Mouse (Mus musculus): ENCODE results near the gene Mtx1. TPM values are rescaled to one million over a fixed set of nuclear protein-coding genes. Genes with fewer than 3 reads are reported as not detected.

Gene Mtx1
- polyA plus RNA-seq, 1 experiment = 482 TPM

DNA sequence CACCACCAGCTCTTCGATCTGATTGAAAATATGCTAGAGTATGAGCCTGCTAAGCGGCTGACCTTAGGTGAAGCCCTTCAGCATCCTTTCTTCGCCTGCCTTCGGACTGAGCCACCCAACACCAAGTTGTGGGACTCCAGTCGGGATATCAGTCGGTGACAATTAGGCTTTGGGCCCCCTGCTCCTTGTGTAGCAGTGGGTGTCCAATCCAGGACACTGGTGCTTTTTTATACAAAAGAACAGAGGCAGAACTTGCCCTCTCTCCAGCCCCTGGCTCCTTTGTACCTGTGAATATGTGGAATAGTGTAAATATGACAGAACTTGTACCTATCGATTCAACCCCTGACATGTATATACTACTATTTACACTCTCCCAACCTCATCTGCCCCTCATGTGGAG is 50.5 kb downstream of the Mtx1 start:
- H3K27ac ChIP-seq (ENCODE audit: control insufficient read depth, insufficient read depth, low read depth, low read length) = no peak overlapping the region
- H3K27me3 ChIP-seq (ENCODE audit: control insufficient read depth, insufficient read depth, low read length) = no peaks in the 10 kb centered on the region
- H3K36me3 ChIP-seq (ENCODE audit: control insufficient read depth, insufficient read depth, low read length) = peaks cover 4% of the 10 kb centered on the region; the same call in 1 of the 2 replicates

DNA sequence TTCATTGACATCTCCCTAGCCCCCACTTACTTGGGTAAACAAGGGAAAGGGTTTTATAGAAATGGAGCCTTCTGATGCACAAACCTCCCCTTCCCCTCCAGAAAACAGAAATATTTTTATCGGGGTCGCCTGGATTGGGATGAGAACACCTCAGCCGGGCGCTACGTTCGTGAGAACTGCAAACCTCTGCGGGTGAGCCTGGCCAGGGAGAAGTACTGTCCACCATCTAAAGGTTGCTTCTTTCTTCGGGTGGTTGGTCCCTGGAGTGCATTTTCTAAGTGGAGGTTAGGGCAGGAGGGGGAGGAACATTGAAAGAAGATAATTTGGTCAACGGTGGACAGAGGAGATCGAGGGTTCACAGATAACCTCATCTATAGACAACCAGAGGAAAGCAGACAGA is 51.3 kb downstream of the Mtx1 start:
- Histone ChIP-seq H3K36me3 (ENCODE audit: control insufficient read depth, insufficient read depth, low read length) (peaks cover 6% of the 10 kb centered on the region; the same call in 1 of the 2 replicates), H3K27ac (ENCODE audit: control insufficient read depth, insufficient read depth, low read depth, low read length) (no peak overlapping the region)

More for the DNA sequence above, 50.5 kb downstream of the Mtx1 start:
- peaks cover 7% of the 10 kb centered on the region; the same call in 1 of the 2 replicates for H3K4me1 ChIP-seq (ENCODE audit: control insufficient read depth, insufficient read depth, low read length)
- TF ChIP-seq CTCF (IDR thresholded peaks at IDR 0.05; ENCODE audit: control insufficient read depth, insufficient read depth, insufficient replicate concordance, low read depth, low read length) (no peak), POLR2A (IDR thresholded peaks at IDR 0.05; ENCODE audit: control insufficient read depth, low read depth, low read length) (no peak)
- no peak overlapping the region for H3K4me3 ChIP-seq (ENCODE audit: control insufficient read depth, low read depth, low read length)

GRCm38 (mm10) chr3:89174844-89175243 is 52.0 kb downstream of the Mtx1 start:
- H3K27me3 ChIP-seq (ENCODE audit: control insufficient read depth, insufficient read depth, low read length) = no peaks in the 10 kb centered on the region
- H3K4me1 ChIP-seq (ENCODE audit: control insufficient read depth, insufficient read depth, low read length) = peaks cover 7% of the 10 kb centered on the region; the same call in 1 of the 2 replicates
- H3K36me3 ChIP-seq (ENCODE audit: control insufficient read depth, insufficient read depth, low read length) = peaks cover 6% of the 10 kb centered on the region; the same call in 1 of the 2 replicates
- TF ChIP-seq CTCF (IDR thresholded peaks at IDR 0.05; ENCODE audit: control insufficient read depth, insufficient read depth, insufficient replicate concordance, low read depth, low read length) (no peak), POLR2A (IDR thresholded peaks at IDR 0.05; ENCODE audit: control insufficient read depth, low read depth, low read length) (no peak)
- no peak overlapping the region for H3K27ac ChIP-seq (ENCODE audit: control insufficient read depth, insufficient read depth, low read depth, low read length)
- H3K4me3 ChIP-seq (ENCODE audit: control insufficient read depth, low read depth, low read length) = no peak overlapping the region

More for the DNA sequence above, 51.3 kb downstream of the Mtx1 start:
- TF ChIP-seq POLR2A (IDR thresholded peaks at IDR 0.05; ENCODE audit: control insufficient read depth, low read depth, low read length) (no peak), CTCF (IDR thresholded peaks at IDR 0.05; ENCODE audit: control insufficient read depth, insufficient read depth, insufficient replicate concordance, low read depth, low read length) (no peak)
- H3K4me3 ChIP-seq (ENCODE audit: control insufficient read depth, low read depth, low read length) = no peak overlapping the region
- no peaks in the 10 kb centered on the region for H3K27me3 ChIP-seq (ENCODE audit: control insufficient read depth, insufficient read depth, low read length)
- peaks cover 7% of the 10 kb centered on the region; the same call in 1 of the 2 replicates for H3K4me1 ChIP-seq (ENCODE audit: control insufficient read depth, insufficient read depth, low read length)

DNA sequence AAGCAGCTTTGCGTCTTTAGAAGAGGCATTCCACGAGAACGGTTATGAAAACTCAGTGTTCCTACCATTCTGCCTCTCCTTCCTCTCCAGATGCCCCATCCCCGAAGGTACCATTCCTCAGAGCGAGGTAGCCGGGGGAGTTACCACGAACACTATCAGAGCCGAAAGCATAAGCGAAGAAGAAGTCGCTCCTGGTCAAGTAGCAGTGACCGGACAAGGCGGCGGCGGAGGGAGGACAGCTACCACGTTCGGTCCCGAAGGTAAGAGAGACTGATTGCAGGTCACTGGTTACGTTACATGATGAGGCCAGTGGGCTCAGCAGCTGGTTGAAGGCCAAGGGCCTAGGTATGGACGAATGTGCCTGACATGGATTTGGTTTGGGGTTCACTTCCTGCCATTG is 59.9 kb downstream of the Mtx1 start:
- peaks cover 9% of the 10 kb centered on the region for H3K4me1 ChIP-seq (ENCODE audit: control insufficient read depth, insufficient read depth, low read length)
- TF ChIP-seq CTCF (IDR thresholded peaks at IDR 0.05; ENCODE audit: control insufficient read depth, insufficient read depth, insufficient replicate concordance, low read depth, low read length) = no peak
- no peak for TF ChIP-seq POLR2A (IDR thresholded peaks at IDR 0.05; ENCODE audit: control insufficient read depth, low read depth, low read length)
- no peak overlapping the region for H3K27ac ChIP-seq (ENCODE audit: control insufficient read depth, insufficient read depth, low read depth, low read length)
- H3K4me3 ChIP-seq (ENCODE audit: control insufficient read depth, low read depth, low read length) = no peak overlapping the region
- H3K27me3 ChIP-seq (ENCODE audit: control insufficient read depth, insufficient read depth, low read length) = no peaks in the 10 kb centered on the region
- peaks cover 9% of the 10 kb centered on the region for H3K36me3 ChIP-seq (ENCODE audit: control insufficient read depth, insufficient read depth, low read length)

- Histone ChIP-seq H3K27me3 (ENCODE audit: control insufficient read depth, insufficient read depth, low read length) (no peaks in the 10 kb centered on the region), H3K36me3 (ENCODE audit: control insufficient read depth, insufficient read depth, low read length) (peaks cover 8% of the 10 kb centered on the region), H3K4me3 (ENCODE audit: control insufficient read depth, low read depth, low read length) (peak overlapping the region; percentile 95), H3K4me1 (ENCODE audit: control insufficient read depth, insufficient read depth, low read length) (peaks cover 9% of the 10 kb centered on the region), H3K27ac (ENCODE audit: control insufficient read depth, insufficient read depth, low read depth, low read length) (peak overlapping the region; percentile 95)
- TF ChIP-seq CTCF (IDR thresholded peaks at IDR 0.05; ENCODE audit: control insufficient read depth, insufficient read depth, insufficient replicate concordance, low read depth, low read length) (no peak), POLR2A (IDR thresholded peaks at IDR 0.05; ENCODE audit: control insufficient read depth, low read depth, low read length) (no peak)
Measured at GRCm38 (mm10) chr3:89165268-89165870, 61.5 kb downstream of the Mtx1 start.

- Histone ChIP-seq H3K36me3 (ENCODE audit: control insufficient read depth, insufficient read depth, low read length) (peaks cover 8% of the 10 kb centered on the region), H3K27me3 (ENCODE audit: control insufficient read depth, insufficient read depth, low read length) (no peaks in the 10 kb centered on the region), H3K4me3 (ENCODE audit: control insufficient read depth, low read depth, low read length) (peak within 1 kb of the TSS; percentile 95), H3K27ac (ENCODE audit: control insufficient read depth, insufficient read depth, low read depth, low read length) (peak within 1 kb of the TSS; percentile 95), H3K4me1 (ENCODE audit: control insufficient read depth, insufficient read depth, low read length) (peaks cover 10% of the 10 kb centered on the region)
- TF ChIP-seq POLR2A (IDR thresholded peaks at IDR 0.05; ENCODE audit: control insufficient read depth, low read depth, low read length) = peak; percentile 79
- no peak for TF ChIP-seq CTCF (IDR thresholded peaks at IDR 0.05; ENCODE audit: control insufficient read depth, insufficient read depth, insufficient replicate concordance, low read depth, low read length)
Measured at GRCm38 (mm10) chr3:89164506-89165267, 62.2 kb downstream of the Mtx1 start, which contains the start of gene Clk2. Clk2 (plus strand) TSS chr3:89164795.

GRCm38 (mm10) chr3:89163643-89164245 is 63.1 kb downstream of the Mtx1 start:
- Histone ChIP-seq H3K36me3 (ENCODE audit: control insufficient read depth, insufficient read depth, low read length) (peaks cover 5% of the 10 kb centered on the region), H3K27ac (ENCODE audit: control insufficient read depth, insufficient read depth, low read depth, low read length) (no peak overlapping the region; the same call in 1 of the 2 replicates), H3K27me3 (ENCODE audit: control insufficient read depth, insufficient read depth, low read length) (no peaks in the 10 kb centered on the region), H3K4me3 (ENCODE audit: control insufficient read depth, low read depth, low read length) (no peak overlapping the region; the same call in 1 of the 2 replicates), H3K4me1 (ENCODE audit: control insufficient read depth, insufficient read depth, low read length) (peaks cover 18% of the 10 kb centered on the region)
- no peak for TF ChIP-seq CTCF (IDR thresholded peaks at IDR 0.05; ENCODE audit: control insufficient read depth, insufficient read depth, insufficient replicate concordance, low read depth, low read length)
- TF ChIP-seq POLR2A (IDR thresholded peaks at IDR 0.05; ENCODE audit: control insufficient read depth, low read depth, low read length) = no peak
